Mouse (Mus musculus): ENCODE data around the gene Myadml2.

GRCm38 (mm10) chr11:120603545-120603944 lies 44.4 kb downstream of the Myadml2 start:
- no peak for TF ChIP-seq CEBPB (IDR thresholded peaks at IDR 0.05; ENCODE audit: low read depth)
- no peak for TF ChIP-seq CTCF (IDR thresholded peaks at IDR 0.05; ENCODE audit: control insufficient read depth, insufficient read depth, insufficient read length)
- TF ChIP-seq USF1 (IDR thresholded peaks at IDR 0.05; ENCODE audit: low read depth) = no peak
- no peak for TF ChIP-seq MAX (IDR thresholded peaks at IDR 0.05)
- TF ChIP-seq MYOG (IDR thresholded peaks at IDR 0.05; ENCODE audit: control insufficient read depth, extremely low read depth, insufficient read length) = no peak
- no peak for TF ChIP-seq MYOD1 (IDR thresholded peaks at IDR 0.05; ENCODE audit: control insufficient read depth, insufficient read length, low read depth)
- no peak for TF ChIP-seq FOSL1 (IDR thresholded peaks at IDR 0.05; ENCODE audit: insufficient read depth, low read length, poor library complexity, severe bottlenecking)
